Mouse (Mus musculus) embryonic fibroblast, embryonic 13.5 days (primary cell): ENCODE measurements around the gene Gm21776. TPM values are rescaled to one million over a fixed set of nuclear protein-coding genes. Genes with fewer than 3 reads are reported as not detected.
"Not testable (repeated sequence)": the region's sequence is repeated elsewhere in the genome, so short reads cannot be mapped to it uniquely, and the experiment has no call there.

Experiments used
- H3K27ac ChIP-seq: 2 replicates; pipeline ENCODE4 v1.5.1; 2012; ENCODE audit warnings: low read length, control low read depth, inconsistent platforms; ENCODE audit not compliant: insufficient read depth
- H3K4me1 ChIP-seq: 2 replicates; pipeline ENCODE4 v1.6.1; 2011; ENCODE audit warnings: low read length; ENCODE audit not compliant: control insufficient read depth, insufficient read depth
- H3K4me3 ChIP-seq: 2 replicates; pipeline ENCODE4 v1.5.1; 2011; ENCODE audit warnings: mild to moderate bottlenecking, control low read depth, low read length; ENCODE audit not compliant: insufficient read depth
- polyA plus RNA-seq: library from polyadenylated mRNA; stranded (reverse); fragments of >200 nt; gene quantifications from 2 replicates; pipeline ENCODE4 v1.2.4, GENCODE M21; 2011; ENCODE audit warnings: low read depth; ENCODE audit not compliant: missing spikeins, insufficient read length

The Gm21776 gene
- polyA plus RNA-seq, result not detected in 2 replicates

- not testable (repeated sequence) for H3K4me3 ChIP-seq, H3K27ac ChIP-seq, H3K4me1 ChIP-seq
Observed at GRCm38 (mm10) chrY:76378362-76378761, at the start of gene Gm21776. TSS of gene Gm21776 (plus strand) at chrY:76378662.
